Mouse (Mus musculus): ENCODE measurements around the gene B430305J03Rik.

B430305J03Rik gene

GRCm38 (mm10) chr3:61349433-61349832 is 16.3 kb downstream of the B430305J03Rik start:
- no peak for DNase-seq (ENCODE audit: low read depth, low spot score)

- DNase-seq (ENCODE audit: low read depth, low spot score), result no peak
Measured at GRCm38 (mm10) chr3:61348036-61348614, 17.6 kb downstream of the B430305J03Rik start.

- no peak for DNase-seq (ENCODE audit: low read depth, low spot score)
Measured at GRCm38 (mm10) chr3:61345636-61346035, 20.1 kb downstream of the B430305J03Rik start.

- no peak for DNase-seq (ENCODE audit: low read depth, low spot score)
Measured at GRCm38 (mm10) chr3:61344031-61344430, 21.7 kb downstream of the B430305J03Rik start.

- no peak for DNase-seq (ENCODE audit: low read depth, low spot score)
Measured at GRCm38 (mm10) chr3:61340321-61340720, 25.4 kb downstream of the B430305J03Rik start.

GRCm38 (mm10) chr3:61337230-61337629 is 28.5 kb downstream of the B430305J03Rik start:
- no peak for DNase-seq (ENCODE audit: low read depth, low spot score)

GRCm38 (mm10) chr3:61336205-61336604 is 29.5 kb downstream of the B430305J03Rik start:
- no peak for DNase-seq (ENCODE audit: low read depth, low spot score)

- DNase-seq (ENCODE audit: low read depth, low spot score), result no peak
Measured at GRCm38 (mm10) chr3:61321632-61322031, 44.1 kb downstream of the B430305J03Rik start.

GRCm38 (mm10) chr3:61320031-61320430 is 45.7 kb downstream of the B430305J03Rik start:
- DNase-seq (ENCODE audit: low read depth, low spot score), result no peak

GRCm38 (mm10) chr3:61315002-61315401 is 50.7 kb downstream of the B430305J03Rik start:
- DNase-seq (ENCODE audit: low read depth, low spot score), result no peak

All from skeletal muscle tissue, adult 2 months (tissue).